Mouse (Mus musculus) layer of hippocampus, postnatal 25 days (tissue): Measurements from ENCODE around the gene Agrn. TPM values are rescaled to one million over a fixed set of nuclear protein-coding genes. Genes with fewer than 3 reads are reported as not detected.

Source experiments
- DNase-seq, 2 experiments: peaks; one replicate each; pipeline ENCODE4 v3.0.0; 2022; ENCODE audit warnings: mixed read lengths in 2 of 2, low spot score in 1 of 2; ENCODE audit errors: extremely low spot score in 1 of 2
- total RNA-seq, 2 experiments: library from RNA; stranded (reverse); gene quantifications; 2 replicates each; pipeline ENCODE4 v1.2.3; 2021

Agrn gene
- total RNA-seq, 2 experiments from 2014 or later, result 142 to 167 TPM

GRCm38 (mm10) chr4:156203001-156203412, 5.7 kb upstream of the Agrn start, which contains the start of gene AW011738:
Gene AW011738 (plus strand): TSS chr4:156203304.
- peak in 1 of 2 experiments; percentile 48 for DNase-seq

- no peak for DNase-seq
These were observed 5.2 kb upstream of the Agrn start for GRCm38 (mm10) chr4:156202462-156202893.

- no peak for DNase-seq
These were observed 3.6 kb upstream of the Agrn start, which contains the start of gene Isg15 for GRCm38 (mm10) chr4:156200623-156201475. Gene Isg15 (minus strand): TSS chr4:156200818.

GRCm38 (mm10) chr4:156197829-156198205, 529 bp upstream of the Agrn start:
- DNase-seq, result peak in 1 of 2 experiments; percentile 63

GRCm38 (mm10) chr4:156195927-156196870, 1.1 kb downstream of the Agrn start:
- DNase-seq, result peak in 1 of 2 experiments; percentile 40

GRCm38 (mm10) chr4:156194346-156194745, 2.9 kb downstream of the Agrn start:
- no peak for DNase-seq

- no peak for DNase-seq
These were observed 3.4 kb downstream of the Agrn start for GRCm38 (mm10) chr4:156193906-156194305.

GRCm38 (mm10) chr4:156193200-156193590, 4.1 kb downstream of the Agrn start:
- no peak for DNase-seq

GRCm38 (mm10) chr4:156192421-156193199, 4.7 kb downstream of the Agrn start:
- DNase-seq, result peak in 1 of 2 experiments; percentile 41

- DNase-seq, result peak in 1 of 2 experiments; percentile 43
These were observed 8.4 kb downstream of the Agrn start for GRCm38 (mm10) chr4:156188811-156189323.

- no peak for DNase-seq
These were observed 9.0 kb downstream of the Agrn start for GRCm38 (mm10) chr4:156188162-156188810.

- peak in 1 of 2 experiments; percentile 56 for DNase-seq
These were observed 11.1 kb downstream of the Agrn start for GRCm38 (mm10) chr4:156185950-156186850.

- DNase-seq, result peak in 1 of 2 experiments; percentile 23
These were observed 11.8 kb downstream of the Agrn start for GRCm38 (mm10) chr4:156185456-156185949.

- DNase-seq, result no peak
These were observed 12.9 kb downstream of the Agrn start for GRCm38 (mm10) chr4:156184291-156184954.

- DNase-seq, result no peak
These were observed 13.5 kb downstream of the Agrn start for GRCm38 (mm10) chr4:156183747-156184146.

- DNase-seq, result no peak
These were observed 19.7 kb downstream of the Agrn start for GRCm38 (mm10) chr4:156177630-156178029.

- DNase-seq, result no peak
These were observed 25.5 kb downstream of the Agrn start for GRCm38 (mm10) chr4:156171828-156172227.
